Mouse (Mus musculus) C2C12 (cell line): ENCODE measurements around the gene Etv4.

Experiments
- CEBPB ChIP-seq: IDR thresholded peaks from one replicate; pipeline ENCODE4 v1.6.1; 2011; ENCODE audit warnings: low read depth, mild to moderate bottlenecking, control low read depth, moderate library complexity
- CTCF ChIP-seq: IDR thresholded peaks from one replicate; pipeline ENCODE4 v1.5.1; 2011; ENCODE audit not compliant: control insufficient read depth, insufficient read depth, insufficient read length
- FOSL1 ChIP-seq: IDR thresholded peaks from one replicate; pipeline ENCODE4 v1.8.0; 2011; ENCODE audit warnings: mild to moderate bottlenecking, low read length; ENCODE audit not compliant: poor library complexity, insufficient read depth, severe bottlenecking
- MAX ChIP-seq: IDR thresholded peaks from one replicate; pipeline ENCODE4 v1.6.1; 2011; ENCODE audit warnings: mild to moderate bottlenecking, control low read depth
- MYOD1 ChIP-seq: IDR thresholded peaks from one replicate; pipeline ENCODE4 v1.6.1; 2011; ENCODE audit warnings: low read depth; ENCODE audit not compliant: control insufficient read depth, insufficient read length
- MYOG ChIP-seq: IDR thresholded peaks from one replicate; pipeline ENCODE4 v1.6.1; 2011; ENCODE audit not compliant: control insufficient read depth, insufficient read length; ENCODE audit errors: extremely low read depth
- USF1 ChIP-seq: IDR thresholded peaks from one replicate; pipeline ENCODE4 v1.6.1; 2011; ENCODE audit warnings: low read depth, mild to moderate bottlenecking, control low read depth, moderate library complexity

DNA sequence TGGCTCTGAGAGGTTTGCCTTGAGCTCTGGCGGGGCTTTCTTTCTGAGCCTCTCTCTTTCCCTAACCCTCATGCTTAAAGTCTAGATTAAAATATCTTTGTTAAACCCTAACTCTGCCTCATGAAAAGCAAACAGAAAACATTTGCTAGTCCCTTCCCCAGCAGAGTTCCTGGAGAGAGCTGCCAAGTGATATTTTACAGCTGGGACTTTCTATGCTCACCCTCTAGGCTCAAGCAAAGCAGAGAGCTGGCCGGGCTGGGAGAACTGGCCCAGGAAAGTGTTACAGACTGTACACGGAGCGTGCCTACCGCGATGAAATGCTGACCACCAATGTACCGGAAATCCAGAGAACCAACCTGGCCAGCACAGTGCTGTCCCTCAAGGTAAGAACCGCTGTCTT, 27.8 kb downstream of the Etv4 start:
- TF ChIP-seq FOSL1 (no peak), CTCF (no peak), MYOD1 (no peak), CEBPB (no peak), MAX (no peak), USF1 (no peak), MYOG (no peak)
